Mouse (Mus musculus) ES-Bruce4 (cell line): ENCODE measurements around the gene Hacd4.

ENCODE experiments used
- CTCF ChIP-seq: IDR thresholded peaks from one replicate; pipeline ENCODE4 v1.8.1; 2011; ENCODE audit warnings: low read depth, low read length
- EP300 ChIP-seq: IDR thresholded peaks from 2 replicates; pipeline ENCODE4 v1.6.1; 2011; ENCODE audit warnings: low read depth, low read length; ENCODE audit not compliant: insufficient read depth
- POLR2A ChIP-seq: IDR thresholded peaks from one replicate; pipeline ENCODE4 v1.8.1; 2011; ENCODE audit warnings: low read length; ENCODE audit not compliant: insufficient read depth

DNA sequence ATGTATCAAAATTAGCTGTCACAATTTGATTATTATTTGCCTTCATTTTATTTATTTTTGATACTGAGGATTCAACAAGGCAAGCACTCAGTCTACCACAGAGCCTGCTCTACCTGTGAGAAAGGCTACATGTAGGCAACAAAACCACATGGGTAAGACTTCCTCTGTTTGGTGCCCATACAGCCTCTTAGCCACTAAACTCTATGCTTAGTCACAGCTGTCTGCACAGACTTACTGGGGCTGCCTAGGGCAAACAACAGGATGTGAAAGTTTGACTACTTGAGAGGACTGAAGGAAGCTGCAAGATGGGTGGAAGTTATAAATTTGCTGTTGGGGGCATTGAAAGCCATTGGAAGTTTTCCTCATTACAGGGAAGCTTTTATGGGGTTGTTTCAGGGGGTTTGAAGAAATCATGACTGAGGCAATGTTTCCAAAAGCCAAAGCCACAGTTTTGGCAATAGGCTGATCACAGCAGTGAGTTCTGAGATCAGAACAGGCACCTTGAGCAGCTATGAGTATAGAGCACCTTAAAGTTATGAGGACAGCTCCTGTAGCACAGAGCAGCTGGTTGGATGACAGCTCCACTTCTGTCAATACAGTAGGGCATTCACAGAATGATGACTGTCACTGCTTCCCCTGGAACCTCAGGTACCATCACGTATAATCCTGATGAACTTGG, 11.5 kb upstream of the Hacd4 start:
- TF ChIP-seq POLR2A: no peak
- no peak for TF ChIP-seq CTCF
- no peak for TF ChIP-seq EP300
